Mouse (Mus musculus): ENCODE measurements around the gene Tmem8. TPM values are rescaled to one million over a fixed set of nuclear protein-coding genes. Genes with fewer than 3 reads are reported as not detected.

The Tmem8 gene
- polyA plus RNA-seq (2015; fragmentation: Nextera tagmentation; extraction: Ambion mirVana): 2.0 and 2.7 TPM in 2 replicates

DNA sequence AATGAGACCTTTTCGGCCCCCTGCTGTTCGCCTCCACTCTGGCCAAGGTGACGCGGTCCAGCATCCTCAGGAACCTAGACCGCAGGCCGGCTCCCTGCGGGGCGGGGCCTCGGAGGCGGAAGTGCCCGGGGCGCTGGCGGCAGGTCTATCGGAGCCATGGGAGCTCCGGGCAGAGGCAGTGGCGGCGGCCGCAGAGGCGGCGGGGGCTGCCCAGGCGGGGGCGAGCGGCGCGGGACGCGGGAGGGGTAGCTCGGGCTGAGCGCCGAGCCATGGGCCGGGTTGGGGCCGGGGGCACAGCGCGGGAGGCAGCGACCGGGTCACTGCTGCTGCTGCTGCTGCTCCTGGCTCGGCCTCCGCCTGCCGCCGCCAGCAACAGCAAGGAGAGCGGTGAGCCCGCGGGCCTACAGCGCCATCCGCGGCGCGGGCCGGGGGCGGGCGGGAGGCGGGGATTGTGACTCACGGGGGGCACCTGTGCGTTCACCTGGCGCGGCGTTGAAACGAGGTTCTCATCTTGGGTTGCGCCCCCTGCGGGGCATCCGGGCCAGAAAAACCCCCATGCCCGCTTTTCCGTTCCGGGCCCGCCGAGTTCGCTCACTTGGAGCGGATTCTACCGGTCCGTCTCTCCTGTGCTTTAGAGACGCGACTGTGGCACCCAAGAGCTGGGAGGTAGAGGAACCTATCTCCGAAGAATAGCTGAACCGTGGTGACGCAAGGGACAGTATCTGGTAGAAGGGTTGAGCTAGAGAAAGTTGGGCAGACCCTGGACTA, at the start of gene Tmem8:
Gene Tmem8 (plus strand): TSS at position 119 of the 768 bp plus-strand sequence.
- no peak for ATAC-seq (ENCODE audit: insufficient number of reproducible peaks, low FRiP score, low TSS enrichment, low read depth)
- no peaks in the 10 kb centered on the region for H3K36me3 ChIP-seq
- peak within 1 kb of the TSS; percentile 56 for H3K4me3 ChIP-seq
- H3K9me3 ChIP-seq: no peaks in the 10 kb centered on the region
- H3K4me1 ChIP-seq: peaks cover 13% of the 10 kb centered on the region
- WGBS: under 1% methylated on average over 56 of the region's 75 CpGs
- peak within 1 kb of the TSS; percentile 98 for H3K4me2 ChIP-seq
- peak within 1 kb of the TSS; percentile 33; the same call in 1 of the 2 replicates for H3K9ac ChIP-seq
- H3K27me3 ChIP-seq: peaks cover 88% of the 10 kb centered on the region
- no peak within 1 kb of the TSS for H3K27ac ChIP-seq

DNA sequence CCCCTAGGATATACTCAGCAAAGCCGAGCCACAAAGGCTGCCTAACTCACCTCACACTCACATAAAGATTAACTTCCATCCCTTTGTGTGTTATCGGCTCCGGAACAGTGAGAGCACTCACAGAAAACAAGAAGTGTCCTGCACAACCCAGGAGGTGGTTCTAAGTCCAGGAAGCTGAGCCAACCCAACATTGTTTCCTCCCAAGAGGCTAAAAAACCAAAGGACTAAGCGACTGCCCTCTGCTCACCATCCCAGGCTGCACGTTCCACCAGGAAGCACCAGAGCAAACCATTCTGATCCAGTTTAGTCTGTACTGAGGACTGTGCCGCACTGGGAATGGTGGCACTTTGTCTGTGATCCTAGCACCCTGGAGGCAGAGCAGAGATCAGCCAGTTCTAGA, 48.2 kb upstream of the Tmem8 start:
- H3K4me2 ChIP-seq: no peak overlapping the region
- 71% methylated on average over 6 of the region's 6 CpGs for WGBS
- no peak overlapping the region for H3K9ac ChIP-seq
- no peak for ATAC-seq (ENCODE audit: insufficient number of reproducible peaks, low FRiP score, low TSS enrichment, low read depth)
- no peak overlapping the region for H3K4me3 ChIP-seq
- H3K9me3 ChIP-seq: no peaks in the 10 kb centered on the region
- H3K27ac ChIP-seq: no peak overlapping the region
- H3K36me3 ChIP-seq: peaks cover 12% of the 10 kb centered on the region
- H3K4me1 ChIP-seq: peaks cover 41% of the 10 kb centered on the region
- no peaks in the 10 kb centered on the region for H3K27me3 ChIP-seq

DNA sequence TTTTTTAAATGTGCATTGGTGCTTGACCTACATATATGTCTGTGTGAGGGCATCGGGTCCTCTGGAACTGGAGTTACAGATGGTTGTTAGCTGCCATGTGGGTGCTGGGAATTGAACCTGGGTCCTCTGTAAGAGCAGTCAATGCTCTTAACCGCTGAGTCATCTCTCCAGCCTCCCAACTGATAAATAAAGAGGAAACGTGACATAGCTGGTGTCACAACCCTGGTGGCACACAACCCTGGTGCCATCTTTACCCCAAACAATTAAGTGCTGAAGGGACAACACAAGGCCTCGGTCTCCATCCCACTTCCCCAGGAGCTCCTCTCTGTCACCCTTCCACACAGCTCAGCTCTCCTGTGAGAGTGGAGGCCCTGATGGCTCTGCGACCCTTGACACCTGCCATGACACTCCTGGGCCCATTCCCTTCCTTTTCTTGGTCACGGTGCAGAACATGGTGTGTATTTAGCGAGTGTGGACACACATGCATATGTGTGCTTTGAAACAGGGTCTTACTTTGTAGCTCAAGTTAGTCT, 46.5 kb upstream of the Tmem8 start:
- peaks cover 45% of the 10 kb centered on the region for H3K4me1 ChIP-seq
- no peak for ATAC-seq (ENCODE audit: insufficient number of reproducible peaks, low FRiP score, low TSS enrichment, low read depth)
- peak overlapping the region; percentile 96 for H3K4me2 ChIP-seq
- H3K9me3 ChIP-seq: no peaks in the 10 kb centered on the region
- no peak overlapping the region for H3K27ac ChIP-seq
- no peak overlapping the region for H3K9ac ChIP-seq
- H3K36me3 ChIP-seq: peaks cover 12% of the 10 kb centered on the region
- no peaks in the 10 kb centered on the region; the same call in 1 of the 2 replicates for H3K27me3 ChIP-seq
- 90% methylated on average over 7 of the region's 7 CpGs for WGBS
- H3K4me3 ChIP-seq: peak overlapping the region; percentile 90

DNA sequence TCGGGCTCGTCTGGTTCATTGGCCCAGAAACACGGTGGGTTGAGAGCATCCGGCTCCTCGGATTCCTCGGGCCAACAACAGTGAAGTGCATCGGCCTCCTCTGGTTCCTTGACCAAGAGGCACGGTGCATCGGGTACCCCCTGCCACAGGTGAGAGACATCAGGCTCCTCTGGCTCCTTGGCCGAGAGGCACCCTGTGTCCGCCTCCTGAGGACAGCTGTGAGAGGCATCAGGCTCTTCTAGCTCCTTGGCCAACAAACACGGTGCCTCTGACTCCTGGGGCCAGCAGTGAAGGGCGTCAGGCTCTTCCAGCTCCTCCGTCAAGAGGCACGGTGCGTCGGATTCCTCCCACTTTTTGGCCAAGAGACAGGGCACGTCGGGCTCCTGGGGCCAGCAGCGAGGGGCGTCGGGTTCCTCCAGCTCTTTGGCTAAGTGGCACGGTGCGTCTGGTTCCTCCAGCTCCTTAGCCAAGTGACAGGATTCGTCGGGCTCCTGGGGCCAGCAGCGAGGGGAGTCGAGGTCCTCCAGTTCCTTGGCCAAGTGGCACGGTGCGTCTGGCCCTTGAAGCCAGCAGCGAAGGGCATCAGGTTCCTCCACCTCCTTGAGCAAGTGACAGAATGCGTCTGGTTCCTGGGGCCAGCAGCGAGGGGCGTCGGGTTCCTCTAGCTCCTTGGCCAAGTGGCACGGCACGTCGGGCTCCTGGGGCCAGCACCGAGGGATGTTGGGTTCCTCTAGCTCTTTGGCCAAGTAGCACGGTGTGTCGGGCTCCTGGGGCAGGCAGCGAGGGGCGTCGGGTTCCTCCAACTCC, 44.9 kb upstream of the Tmem8 start:
- ATAC-seq (ENCODE audit: insufficient number of reproducible peaks, low FRiP score, low TSS enrichment, low read depth): no peak
- Histone ChIP-seq H3K9ac (peak overlapping the region; percentile 70), H3K27me3 (peaks cover 7% of the 10 kb centered on the region; the same call in 1 of the 2 replicates), H3K9me3 (no peaks in the 10 kb centered on the region), H3K27ac (no peak overlapping the region), H3K36me3 (peaks cover 8% of the 10 kb centered on the region), H3K4me1 (peaks cover 45% of the 10 kb centered on the region), H3K4me3 (peak overlapping the region; percentile 90), H3K4me2 (peak overlapping the region; percentile 96)
- 1% methylated on average over 44 of the region's 44 CpGs for WGBS

DNA sequence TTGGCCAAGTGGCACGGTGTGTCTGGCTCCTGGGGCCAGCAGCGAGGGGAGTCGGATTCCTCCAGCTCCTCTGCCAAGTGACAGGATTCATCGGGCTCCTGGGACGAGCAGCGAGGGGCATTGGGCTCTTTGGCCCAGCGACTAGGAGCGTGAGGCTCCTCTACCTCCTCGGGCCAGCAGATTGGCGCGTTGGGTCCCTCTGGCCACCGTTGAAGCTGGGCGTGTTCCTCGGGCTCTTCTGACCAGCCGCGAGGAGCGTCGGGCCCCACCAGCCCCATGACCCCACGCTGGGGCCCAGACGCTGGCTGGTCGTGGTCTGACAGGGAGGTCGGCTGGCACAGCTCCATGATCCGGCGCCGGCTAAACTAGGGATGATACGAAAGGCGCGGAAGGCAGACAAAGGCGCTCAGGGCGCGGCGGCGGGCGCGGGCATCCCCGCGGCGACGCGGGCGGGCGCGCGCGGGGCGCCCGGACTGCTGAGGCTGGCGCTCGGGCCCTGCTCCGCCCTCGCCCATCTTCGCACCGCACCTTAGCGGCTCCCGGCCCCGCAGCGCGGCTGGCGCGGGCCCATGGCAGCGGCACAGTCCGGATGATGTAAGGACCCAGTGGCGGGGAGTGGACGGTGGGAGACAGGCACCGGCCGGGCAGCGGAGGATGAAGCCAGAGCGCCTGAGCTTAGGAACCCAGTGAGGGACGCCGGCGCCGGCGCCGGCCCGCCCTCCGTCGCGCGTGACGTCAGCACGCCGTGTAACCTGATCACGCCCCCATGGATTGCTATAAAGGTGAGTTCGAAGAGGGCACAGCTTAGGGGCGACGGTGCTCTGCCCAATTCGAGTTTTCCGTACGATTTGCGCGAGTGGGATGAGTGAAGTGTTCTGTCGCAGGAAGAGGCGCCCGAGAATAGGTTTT, 44.0 kb upstream of the Tmem8 start, which contains the start of gene Rab11fip3:
Gene Rab11fip3 (minus strand): TSS at position 725 of the 909 bp plus-strand sequence.
- Histone ChIP-seq H3K9me3 (no peaks in the 10 kb centered on the region), H3K27ac (peak within 1 kb of the TSS; percentile 75), H3K4me1 (peaks cover 45% of the 10 kb centered on the region), H3K4me3 (peak within 1 kb of the TSS; percentile 90), H3K36me3 (peaks cover 5% of the 10 kb centered on the region), H3K27me3 (peaks cover 11% of the 10 kb centered on the region; the same call in 1 of the 2 replicates), H3K4me2 (peak within 1 kb of the TSS; percentile 96), H3K9ac (peak within 1 kb of the TSS; percentile 70)
- ATAC-seq (ENCODE audit: insufficient number of reproducible peaks, low FRiP score, low TSS enrichment, low read depth): peak; percentile 85
- WGBS: under 1% methylated on average over 93 of the region's 94 CpGs

DNA sequence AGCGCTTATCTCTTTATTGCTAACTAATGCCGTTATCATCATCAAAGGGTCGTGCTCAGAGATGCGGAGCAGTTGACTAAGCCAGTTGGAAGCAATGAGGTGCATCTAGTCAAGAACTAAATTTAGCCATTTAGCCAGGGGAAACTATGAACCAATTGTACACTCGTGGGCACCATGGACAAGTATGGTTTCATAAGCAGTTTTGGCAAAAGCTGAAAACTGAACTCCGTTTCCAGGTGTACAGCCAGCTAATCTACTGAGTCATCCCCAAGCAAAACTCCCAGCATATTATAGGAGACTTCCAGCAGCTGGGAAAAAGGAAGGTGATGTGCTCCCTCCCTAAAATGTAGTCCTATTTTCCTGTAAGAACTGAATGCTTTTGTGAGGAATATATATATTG, 43.0 kb upstream of the Tmem8 start:
- Histone ChIP-seq H3K4me2 (peak overlapping the region; percentile 96), H3K4me3 (peak overlapping the region; percentile 90), H3K9me3 (no peaks in the 10 kb centered on the region), H3K9ac (no peak overlapping the region), H3K4me1 (peaks cover 37% of the 10 kb centered on the region), H3K27ac (no peak overlapping the region), H3K36me3 (no peaks in the 10 kb centered on the region), H3K27me3 (peaks cover 11% of the 10 kb centered on the region; the same call in 1 of the 2 replicates)
- no peak for ATAC-seq (ENCODE audit: insufficient number of reproducible peaks, low FRiP score, low TSS enrichment, low read depth)
- 28% methylated on average over 6 of the region's 6 CpGs for WGBS

DNA sequence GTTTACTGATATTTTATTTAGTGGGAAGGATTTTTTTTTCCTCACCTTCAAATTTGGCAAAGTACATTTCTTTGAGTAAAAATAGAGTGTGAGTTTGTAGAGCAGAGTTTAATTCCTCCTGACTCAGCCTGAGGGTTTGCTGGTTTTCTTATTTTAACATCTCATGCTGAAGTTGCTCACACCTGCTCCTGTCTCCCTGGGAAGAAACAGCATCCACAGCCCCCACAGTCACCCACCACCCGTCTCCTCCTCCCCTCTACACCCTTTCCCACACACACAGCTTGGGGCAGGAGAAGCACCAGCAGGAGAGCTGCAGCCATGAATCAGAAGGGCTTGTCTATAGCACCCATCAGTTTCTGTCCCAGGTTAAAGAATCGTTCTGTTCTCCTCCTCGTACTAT, 37.9 kb upstream of the Tmem8 start:
- WGBS: 64% methylated on average over 3 of the region's 3 CpGs
- H3K36me3 ChIP-seq: no peaks in the 10 kb centered on the region
- no peak overlapping the region for H3K4me2 ChIP-seq
- H3K9ac ChIP-seq: no peak overlapping the region
- 0 out of 2 replicates have a peak, but pooled peaks cover under 1% of the 10 kb centered on the region for H3K4me1 ChIP-seq
- peaks cover 11% of the 10 kb centered on the region; the same call in 1 of the 2 replicates for H3K27me3 ChIP-seq
- no peak overlapping the region for H3K27ac ChIP-seq
- no peak for ATAC-seq (ENCODE audit: insufficient number of reproducible peaks, low FRiP score, low TSS enrichment, low read depth)
- no peaks in the 10 kb centered on the region for H3K9me3 ChIP-seq
- H3K4me3 ChIP-seq: no peak overlapping the region

DNA sequence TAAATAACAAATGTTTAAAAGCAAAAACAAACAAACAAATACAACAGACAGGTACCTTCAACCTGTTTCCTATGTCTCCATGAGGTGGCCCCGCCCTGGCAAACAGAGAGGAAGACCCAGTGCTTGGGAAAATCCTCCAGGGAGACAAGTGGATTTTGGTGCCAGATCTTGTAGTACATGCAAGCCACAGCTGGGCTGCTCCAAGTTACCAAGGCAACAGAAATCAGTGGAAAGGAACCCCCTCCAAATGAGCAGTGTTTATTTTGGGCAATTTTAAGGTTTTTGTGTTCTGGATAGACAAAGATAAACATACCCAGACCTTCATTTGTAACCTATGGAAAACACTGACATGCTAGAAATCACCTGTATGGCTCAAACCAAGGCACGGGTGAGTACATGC, 34.2 kb upstream of the Tmem8 start:
- H3K4me3 ChIP-seq: no peak overlapping the region

DNA sequence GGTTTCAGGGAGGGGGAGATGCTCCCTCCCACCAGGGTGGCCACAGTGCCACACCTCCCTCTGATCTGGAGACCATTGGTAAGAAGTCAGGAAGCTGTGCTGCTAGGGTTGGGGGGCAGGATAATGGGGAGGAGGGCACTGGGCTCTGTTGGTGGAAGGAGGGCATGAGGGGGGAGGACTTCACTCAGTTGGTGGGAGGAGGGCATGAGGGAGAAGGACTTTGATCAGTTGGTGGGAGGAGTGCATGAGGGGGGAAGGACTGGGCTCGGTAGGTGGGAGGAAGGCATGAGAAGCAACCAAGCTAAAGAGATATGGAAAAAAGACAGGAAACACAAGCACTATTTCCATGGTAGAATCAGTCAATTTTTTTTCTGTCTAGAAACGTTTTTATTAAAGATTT, 32.2 kb upstream of the Tmem8 start:
- Histone ChIP-seq H3K9me3 (no peaks in the 10 kb centered on the region), H3K9ac (no peak overlapping the region), H3K4me1 (no peaks in the 10 kb centered on the region), H3K36me3 (peaks cover 21% of the 10 kb centered on the region), H3K27ac (no peak overlapping the region), H3K4me2 (no peak overlapping the region), H3K27me3 (no peaks in the 10 kb centered on the region), H3K4me3 (no peak overlapping the region)
- 40% methylated on average over 2 of the region's 2 CpGs for WGBS
- no peak for ATAC-seq (ENCODE audit: insufficient number of reproducible peaks, low FRiP score, low TSS enrichment, low read depth)

More for the DNA sequence above, 34.2 kb upstream of the Tmem8 start:
- H3K27me3 ChIP-seq: no peaks in the 10 kb centered on the region
- 77% methylated on average over 2 of the region's 2 CpGs for WGBS
- no peak overlapping the region for H3K4me2 ChIP-seq
- H3K27ac ChIP-seq: no peak overlapping the region
- H3K9me3 ChIP-seq: no peaks in the 10 kb centered on the region
- H3K9ac ChIP-seq: no peak overlapping the region
- H3K36me3 ChIP-seq: peaks cover 13% of the 10 kb centered on the region
- ATAC-seq (ENCODE audit: insufficient number of reproducible peaks, low FRiP score, low TSS enrichment, low read depth): no peak
- H3K4me1 ChIP-seq: no peaks in the 10 kb centered on the region

DNA sequence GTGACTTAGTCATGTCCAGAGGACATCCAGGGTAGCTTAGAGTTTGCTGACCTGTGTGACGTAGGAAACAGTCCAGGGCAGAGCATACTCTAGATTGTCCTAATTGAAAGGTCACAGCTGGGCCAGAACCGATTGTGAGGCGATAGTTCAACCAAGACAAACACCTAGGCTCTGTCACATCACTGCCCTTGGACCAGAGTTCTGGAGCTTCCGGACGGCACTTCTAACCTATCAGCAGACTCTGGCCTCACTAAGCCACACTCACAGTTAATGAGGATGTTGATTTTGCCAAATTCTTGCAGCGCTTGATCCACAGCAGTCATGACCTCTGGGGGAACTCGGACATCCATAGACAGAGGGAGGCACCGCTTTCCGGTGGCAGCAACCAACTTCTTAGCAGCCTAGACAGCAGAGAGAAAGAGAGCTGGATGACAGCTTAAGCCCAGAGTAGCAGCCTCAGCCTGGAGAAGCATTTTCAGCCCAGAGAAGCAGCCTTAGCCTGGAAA, 26.0 kb upstream of the Tmem8 start:
- WGBS: 93% methylated on average over 9 of the region's 9 CpGs
- no peak for ATAC-seq (ENCODE audit: insufficient number of reproducible peaks, low FRiP score, low TSS enrichment, low read depth)
- peaks cover 32% of the 10 kb centered on the region for H3K36me3 ChIP-seq
- no peak overlapping the region for H3K4me2 ChIP-seq
- H3K4me3 ChIP-seq: no peak overlapping the region
- H3K9me3 ChIP-seq: no peaks in the 10 kb centered on the region
- peaks cover 7% of the 10 kb centered on the region for H3K4me1 ChIP-seq
- no peak overlapping the region for H3K27ac ChIP-seq
- no peak overlapping the region for H3K9ac ChIP-seq
- H3K27me3 ChIP-seq: no peaks in the 10 kb centered on the region

All from limb, embryonic 15.5 days (tissue).